Mouse (Mus musculus): ENCODE measurements around the gene Tnfrsf17. TPM values are rescaled to one million over a fixed set of nuclear protein-coding genes. Genes with fewer than 3 reads are reported as not detected.
"Not testable (repeated sequence)": the region's sequence is repeated elsewhere in the genome, so short reads cannot be mapped to it uniquely, and the experiment has no call there.

Tnfrsf17 gene
- polyA plus RNA-seq, 1 experiment from 2014 or later = not detected

DNA sequence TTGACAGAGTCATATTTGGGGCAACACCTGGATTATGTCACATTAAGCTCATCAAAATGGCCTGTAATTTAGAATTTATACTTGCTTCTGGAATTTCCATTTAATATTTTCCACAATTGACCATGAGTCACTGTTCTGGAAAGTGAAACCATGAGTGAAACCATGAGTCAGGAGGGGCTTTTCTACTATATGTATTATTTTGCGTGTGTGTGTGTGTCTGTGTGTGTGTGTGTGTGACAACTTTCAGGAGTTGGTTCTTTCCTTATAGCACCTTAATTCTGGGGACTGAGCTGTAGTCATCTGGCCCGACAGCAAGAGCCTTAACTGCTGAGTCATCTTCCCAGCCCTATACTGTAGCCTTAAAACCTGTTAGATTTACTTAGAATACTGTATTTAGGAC, 27.7 kb upstream of the Tnfrsf17 start:
- WGBS = 91% methylated on average over 2 of the region's 2 CpGs
- no peak overlapping the region for H3K4me3 ChIP-seq (ENCODE audit: low read depth, low read length)
- no peak for ATAC-seq (ENCODE audit: low read depth)

DNA sequence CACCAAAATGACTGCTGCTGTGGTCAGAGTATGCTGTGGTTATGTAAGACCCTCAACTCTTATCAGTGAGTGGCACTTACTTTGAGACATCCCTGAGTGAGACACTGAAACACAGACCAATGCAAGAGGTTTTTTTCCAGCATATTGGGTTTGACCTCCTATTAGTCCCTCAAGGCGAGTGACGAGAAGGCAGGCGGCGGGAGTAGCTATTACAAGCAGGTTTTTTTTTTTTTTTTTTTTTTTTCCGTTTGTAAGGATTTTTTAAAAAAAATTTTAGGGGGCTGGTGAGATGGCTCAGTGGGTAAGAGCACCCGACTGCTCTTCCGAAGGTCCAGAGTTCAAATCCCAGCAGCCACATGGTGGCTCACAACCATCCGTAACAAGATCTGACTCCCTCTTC, 24.7 kb upstream of the Tnfrsf17 start:
- not testable (repeated sequence) for H3K27me3 ChIP-seq (ENCODE audit: control insufficient read depth, insufficient read depth, low read length); H3K9ac ChIP-seq (replicated peaks; ENCODE audit: low read depth, low read length)
- 92% methylated on average over 7 of the region's 8 CpGs for WGBS

More for the DNA sequence above, 27.7 kb upstream of the Tnfrsf17 start:
- H3K9ac ChIP-seq (replicated peaks; ENCODE audit: low read depth, low read length) = no peak overlapping the region
- H3K36me3 ChIP-seq (ENCODE audit: control insufficient read depth, insufficient read depth, low read length) = no peaks in the 10 kb centered on the region
- H3K27me3 ChIP-seq (ENCODE audit: control insufficient read depth, insufficient read depth, low read length) = no peaks in the 10 kb centered on the region
- H3K4me1 ChIP-seq (ENCODE audit: control insufficient read depth, insufficient read depth, low read length) = no peaks in the 10 kb centered on the region
- no peak overlapping the region for H3K27ac ChIP-seq (ENCODE audit: low read depth, low read length)
- no peak overlapping the region for H3K4me2 ChIP-seq (ENCODE audit: low read depth, low read length)
- H3K9me3 ChIP-seq (ENCODE audit: control insufficient read depth, low read length) = no peaks in the 10 kb centered on the region

DNA sequence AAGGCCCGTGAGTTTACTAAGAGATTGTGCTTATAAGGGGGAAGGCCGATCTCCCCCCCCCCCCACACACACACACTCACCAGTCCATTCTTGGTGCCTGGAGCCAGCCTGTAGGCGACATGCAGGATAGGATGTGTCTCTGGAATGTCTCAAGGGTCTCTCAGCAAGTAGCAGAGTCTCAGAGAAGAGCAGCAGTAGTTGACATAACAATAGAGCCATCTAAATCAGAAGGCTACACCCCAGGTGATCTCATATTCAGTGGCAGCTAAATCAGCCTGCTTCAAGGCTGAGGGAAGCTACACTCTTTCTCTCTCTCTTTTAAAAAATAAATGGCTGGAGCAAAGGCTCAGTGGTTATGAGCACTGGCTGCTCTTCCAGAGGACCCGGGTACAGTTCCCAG, 18.0 kb upstream of the Tnfrsf17 start:
- not testable (repeated sequence) for H3K4me1 ChIP-seq (ENCODE audit: control insufficient read depth, insufficient read depth, low read length); H3K4me3 ChIP-seq (ENCODE audit: low read depth, low read length); H3K27me3 ChIP-seq (ENCODE audit: control insufficient read depth, insufficient read depth, low read length); H3K36me3 ChIP-seq (ENCODE audit: control insufficient read depth, insufficient read depth, low read length); ATAC-seq (ENCODE audit: low read depth); H3K9ac ChIP-seq (replicated peaks; ENCODE audit: low read depth, low read length); H3K27ac ChIP-seq (ENCODE audit: low read depth, low read length); H3K4me2 ChIP-seq (ENCODE audit: low read depth, low read length); H3K9me3 ChIP-seq (ENCODE audit: control insufficient read depth, low read length)
- 74% methylated on average over 4 of the region's 4 CpGs for WGBS

More for the DNA sequence above, 24.7 kb upstream of the Tnfrsf17 start:
- not testable (repeated sequence) for H3K4me3 ChIP-seq (ENCODE audit: low read depth, low read length); H3K27ac ChIP-seq (ENCODE audit: low read depth, low read length); H3K4me1 ChIP-seq (ENCODE audit: control insufficient read depth, insufficient read depth, low read length); ATAC-seq (ENCODE audit: low read depth); H3K4me2 ChIP-seq (ENCODE audit: low read depth, low read length); H3K36me3 ChIP-seq (ENCODE audit: control insufficient read depth, insufficient read depth, low read length); H3K9me3 ChIP-seq (ENCODE audit: control insufficient read depth, low read length)

DNA sequence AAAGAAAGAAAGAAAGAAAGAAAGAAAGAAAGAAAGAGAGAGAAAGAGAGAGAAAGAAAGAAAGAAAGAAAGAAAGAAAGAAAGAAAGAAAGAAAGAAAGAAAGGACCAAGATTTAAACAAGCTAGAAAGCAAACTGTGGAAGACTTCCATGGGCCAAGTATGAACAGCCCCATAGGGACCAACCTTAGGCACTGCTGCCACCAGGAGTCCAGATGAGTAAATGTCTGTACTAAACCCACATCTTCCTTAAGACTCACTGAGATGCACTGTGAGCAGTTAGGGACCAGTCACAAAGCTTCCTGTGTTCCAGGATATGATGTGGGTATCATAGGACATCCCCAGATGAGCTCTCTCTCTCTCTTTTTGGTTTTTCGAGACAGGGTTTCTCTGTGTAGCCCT, 15.9 kb upstream of the Tnfrsf17 start:
- not testable (repeated sequence) for H3K4me2 ChIP-seq (ENCODE audit: low read depth, low read length); H3K4me3 ChIP-seq (ENCODE audit: low read depth, low read length); H3K27ac ChIP-seq (ENCODE audit: low read depth, low read length); H3K36me3 ChIP-seq (ENCODE audit: control insufficient read depth, insufficient read depth, low read length); H3K9ac ChIP-seq (replicated peaks; ENCODE audit: low read depth, low read length); H3K27me3 ChIP-seq (ENCODE audit: control insufficient read depth, insufficient read depth, low read length); ATAC-seq (ENCODE audit: low read depth); H3K4me1 ChIP-seq (ENCODE audit: control insufficient read depth, insufficient read depth, low read length); H3K9me3 ChIP-seq (ENCODE audit: control insufficient read depth, low read length)
- 72% methylated on average over 1 of the region's 1 CpGs for WGBS

DNA sequence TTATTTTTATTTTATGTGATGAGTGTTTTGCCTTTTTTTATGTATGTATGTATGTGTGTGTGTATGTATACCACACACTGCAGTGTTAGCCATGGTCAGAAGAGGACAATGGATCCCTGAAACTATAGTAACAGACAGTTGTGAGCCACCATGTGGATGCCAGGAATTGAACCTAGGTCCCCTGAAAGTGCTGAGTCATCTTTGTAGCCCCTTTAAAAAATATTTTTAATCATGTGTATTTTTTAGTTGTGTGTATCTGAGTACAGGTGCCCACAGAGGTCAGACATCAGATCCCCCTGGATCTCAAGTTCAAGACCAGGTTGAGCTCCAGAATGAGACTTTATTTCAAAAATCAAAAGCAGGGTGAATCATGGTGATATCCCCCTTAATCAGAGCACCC, 9.9 kb upstream of the Tnfrsf17 start:
- Histone ChIP-seq H3K9ac (replicated peaks; ENCODE audit: low read depth, low read length) (no peak overlapping the region), H3K4me2 (ENCODE audit: low read depth, low read length) (no peak overlapping the region), H3K36me3 (ENCODE audit: control insufficient read depth, insufficient read depth, low read length) (no peaks in the 10 kb centered on the region), H3K9me3 (ENCODE audit: control insufficient read depth, low read length) (no peaks in the 10 kb centered on the region), H3K4me1 (ENCODE audit: control insufficient read depth, insufficient read depth, low read length) (no peaks in the 10 kb centered on the region), H3K27ac (ENCODE audit: low read depth, low read length) (no peak overlapping the region), H3K4me3 (ENCODE audit: low read depth, low read length) (no peak overlapping the region), H3K27me3 (ENCODE audit: control insufficient read depth, insufficient read depth, low read length) (no peaks in the 10 kb centered on the region)
- no peak for ATAC-seq (ENCODE audit: low read depth)

DNA sequence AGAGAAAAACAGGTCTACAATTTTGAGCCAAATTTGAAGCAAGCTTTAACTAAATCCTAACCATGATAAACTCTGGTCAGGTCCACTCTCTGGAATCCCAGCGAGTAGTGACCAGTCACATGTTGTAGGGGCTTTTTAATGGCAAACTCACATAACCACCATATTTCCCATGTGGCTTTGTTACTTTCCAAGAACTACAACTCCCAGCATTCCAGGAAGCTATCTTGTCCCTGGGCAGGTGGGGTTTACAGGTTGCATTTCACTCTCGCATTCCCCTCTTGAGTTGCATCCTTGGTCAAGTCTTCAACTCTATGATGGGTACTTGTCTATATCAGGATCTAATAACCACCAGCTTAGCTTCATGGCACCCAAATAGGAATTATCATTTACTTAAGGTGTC, 8.1 kb upstream of the Tnfrsf17 start:
- Histone ChIP-seq H3K4me2 (ENCODE audit: low read depth, low read length) (no peak overlapping the region), H3K9me3 (ENCODE audit: control insufficient read depth, low read length) (no peaks in the 10 kb centered on the region), H3K27ac (ENCODE audit: low read depth, low read length) (no peak overlapping the region), H3K4me3 (ENCODE audit: low read depth, low read length) (no peak overlapping the region), H3K36me3 (ENCODE audit: control insufficient read depth, insufficient read depth, low read length) (no peaks in the 10 kb centered on the region), H3K4me1 (ENCODE audit: control insufficient read depth, insufficient read depth, low read length) (no peaks in the 10 kb centered on the region), H3K9ac (replicated peaks; ENCODE audit: low read depth, low read length) (no peak overlapping the region), H3K27me3 (ENCODE audit: control insufficient read depth, insufficient read depth, low read length) (no peaks in the 10 kb centered on the region)
- no peak for ATAC-seq (ENCODE audit: low read depth)
- WGBS = 96% methylated on average over 2 of the region's 2 CpGs

DNA sequence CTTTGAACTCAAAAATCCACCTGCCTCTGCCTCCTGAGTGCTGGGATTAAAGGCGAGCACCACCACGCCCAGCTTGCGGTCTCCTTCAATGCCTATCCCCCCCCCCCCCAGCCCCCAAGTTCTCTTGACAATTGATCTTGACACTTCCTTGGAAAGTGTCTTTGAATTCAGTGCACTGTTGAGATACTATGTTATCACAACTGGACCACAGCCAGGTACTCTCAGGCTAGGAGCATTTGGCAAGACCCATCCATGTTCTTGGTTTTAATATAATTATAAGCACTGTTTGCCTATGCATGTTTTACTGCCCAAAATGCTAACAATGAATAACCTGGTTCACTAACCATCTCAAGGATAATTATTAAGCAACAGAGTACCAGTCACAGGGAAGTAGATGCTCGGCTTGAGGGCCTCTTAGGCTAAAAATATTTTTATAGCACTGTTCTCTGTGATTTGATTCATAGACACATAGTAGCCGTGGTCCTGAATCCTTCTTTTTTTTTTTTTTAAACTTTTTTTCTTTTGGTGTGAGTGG, 2.2 kb downstream of the Tnfrsf17 start:
- no peak for ATAC-seq (ENCODE audit: low read depth)
- no peak overlapping the region for H3K27ac ChIP-seq (ENCODE audit: low read depth, low read length)
- no peak overlapping the region for H3K4me3 ChIP-seq (ENCODE audit: low read depth, low read length)
- H3K36me3 ChIP-seq (ENCODE audit: control insufficient read depth, insufficient read depth, low read length) = no peaks in the 10 kb centered on the region
- WGBS = 89% methylated on average over 5 of the region's 5 CpGs
- no peaks in the 10 kb centered on the region for H3K9me3 ChIP-seq (ENCODE audit: control insufficient read depth, low read length)
- no peak overlapping the region for H3K9ac ChIP-seq (replicated peaks; ENCODE audit: low read depth, low read length)
- H3K27me3 ChIP-seq (ENCODE audit: control insufficient read depth, insufficient read depth, low read length) = no peaks in the 10 kb centered on the region
- no peaks in the 10 kb centered on the region for H3K4me1 ChIP-seq (ENCODE audit: control insufficient read depth, insufficient read depth, low read length)
- no peak overlapping the region for H3K4me2 ChIP-seq (ENCODE audit: low read depth, low read length)

DNA sequence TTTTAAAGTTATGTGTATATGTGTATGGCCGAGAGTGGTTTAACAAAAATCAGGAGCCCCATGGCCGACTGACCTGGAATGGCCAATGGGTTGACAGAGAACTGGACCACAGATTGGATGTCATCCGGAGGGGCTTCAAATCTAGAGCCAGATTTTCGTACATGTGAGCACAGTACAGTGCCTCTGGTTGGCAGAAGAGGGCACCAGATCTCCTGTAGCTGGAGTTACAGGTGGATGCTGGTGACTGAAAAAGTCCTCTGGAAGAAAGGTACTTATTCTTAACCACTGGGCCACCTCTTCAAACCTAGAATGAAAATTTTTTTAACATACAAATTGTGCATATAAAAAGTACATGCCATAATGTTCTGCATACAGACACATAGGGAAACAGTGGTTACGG, 3.1 kb downstream of the Tnfrsf17 start:
- no peaks in the 10 kb centered on the region for H3K9me3 ChIP-seq (ENCODE audit: control insufficient read depth, low read length)
- H3K4me1 ChIP-seq (ENCODE audit: control insufficient read depth, insufficient read depth, low read length) = no peaks in the 10 kb centered on the region
- no peaks in the 10 kb centered on the region for H3K36me3 ChIP-seq (ENCODE audit: control insufficient read depth, insufficient read depth, low read length)
- ATAC-seq (ENCODE audit: low read depth) = no peak
- no peak overlapping the region for H3K27ac ChIP-seq (ENCODE audit: low read depth, low read length)
- 77% methylated on average over 5 of the region's 5 CpGs for WGBS
- no peaks in the 10 kb centered on the region for H3K27me3 ChIP-seq (ENCODE audit: control insufficient read depth, insufficient read depth, low read length)
- H3K4me3 ChIP-seq (ENCODE audit: low read depth, low read length) = no peak overlapping the region
- no peak overlapping the region for H3K9ac ChIP-seq (replicated peaks; ENCODE audit: low read depth, low read length)
- H3K4me2 ChIP-seq (ENCODE audit: low read depth, low read length) = no peak overlapping the region

DNA sequence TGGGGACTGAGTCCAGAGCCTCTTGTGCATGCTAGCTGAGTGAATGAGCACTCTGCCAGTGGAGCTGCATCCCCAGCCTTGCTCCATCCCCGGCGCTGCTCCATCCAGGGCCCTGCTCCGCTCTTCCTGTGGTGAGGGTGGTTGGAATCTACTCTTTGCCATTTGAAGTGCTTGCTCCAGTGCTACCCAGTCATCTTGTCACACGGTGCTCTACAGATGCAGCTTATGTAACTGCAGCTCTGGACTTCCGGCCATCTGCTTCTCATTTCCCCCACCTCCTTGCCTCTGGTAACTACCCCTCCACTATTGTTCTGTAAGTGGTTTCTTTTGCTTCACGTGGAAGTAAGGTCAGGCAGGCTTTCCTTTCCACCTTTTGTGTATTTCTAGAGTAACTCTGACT, 3.7 kb downstream of the Tnfrsf17 start:
- WGBS = 65% methylated on average over 6 of the region's 6 CpGs
- H3K9me3 ChIP-seq (ENCODE audit: control insufficient read depth, low read length) = no peaks in the 10 kb centered on the region
- H3K9ac ChIP-seq (replicated peaks; ENCODE audit: low read depth, low read length) = no peak overlapping the region
- no peak overlapping the region for H3K4me2 ChIP-seq (ENCODE audit: low read depth, low read length)
- H3K4me1 ChIP-seq (ENCODE audit: control insufficient read depth, insufficient read depth, low read length) = no peaks in the 10 kb centered on the region
- no peaks in the 10 kb centered on the region for H3K36me3 ChIP-seq (ENCODE audit: control insufficient read depth, insufficient read depth, low read length)
- ATAC-seq (ENCODE audit: low read depth) = no peak
- H3K27ac ChIP-seq (ENCODE audit: low read depth, low read length) = no peak overlapping the region
- H3K4me3 ChIP-seq (ENCODE audit: low read depth, low read length) = no peak overlapping the region
- H3K27me3 ChIP-seq (ENCODE audit: control insufficient read depth, insufficient read depth, low read length) = no peaks in the 10 kb centered on the region

Data from neural tube, embryonic 14.5 days (tissue).